Comparison of ENCODE assay signal across 14 mouse cellular contexts in the genomic region with DNA sequence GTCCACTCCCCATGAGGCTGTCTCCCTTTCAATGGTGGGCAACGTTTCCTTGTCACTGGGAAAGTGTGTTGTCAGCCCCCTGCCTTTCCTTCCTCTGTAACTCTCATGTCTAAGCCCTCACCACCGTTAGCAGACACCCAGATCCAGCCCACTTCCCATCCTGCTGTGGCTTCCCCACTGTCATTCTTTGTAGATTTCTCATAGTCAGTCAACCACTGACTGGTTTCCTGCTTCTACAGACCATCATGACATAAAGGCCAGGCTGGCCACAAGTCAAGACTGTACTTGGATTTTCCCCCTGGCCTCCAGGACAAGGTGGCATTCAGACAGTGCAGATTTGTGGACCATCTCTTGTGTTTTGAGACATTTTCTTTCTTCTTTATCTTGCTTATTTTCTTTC. TPM values are rescaled to one million over a fixed set of nuclear protein-coding genes. Genes with fewer than 3 reads are reported as not detected.
"Had no signal": no experiment of that assay in that cellular context is flagged by ENCODE, and none has a peak within 500 bp of the region (broad histone marks: within the 10 kb centered on the region; RNA-seq: fewer than 3 reads in every experiment).

No protein-coding gene starts in this region.

- H3K27me3 ChIP-seq: limb, embryonic 12.5 days; liver, embryonic 13.5 days; lung, embryonic 15.5 days; neural tube, embryonic 12.5 days had no signal

- DNase-seq: kidney, postnatal 36 days; liver; liver, embryonic 13.5 days; liver, postnatal 0 days; lung, postnatal 14 days; midbrain, embryonic 14.5 days; right cerebral cortex, postnatal 4 days; thymus, postnatal 4 days had no signal

- H3K4me3 ChIP-seq: limb, embryonic 12.5 days; liver, embryonic 13.5 days; lung, embryonic 15.5 days; midbrain, embryonic 10.5 days; neural tube, embryonic 12.5 days had no signal

- H3K36me3 ChIP-seq: limb, embryonic 12.5 days; liver, embryonic 13.5 days; lung, embryonic 15.5 days; midbrain, embryonic 10.5 days; neural tube, embryonic 12.5 days had no signal

- ATAC-seq: liver, postnatal 0 days had no signal

RNA-seq across cellular contexts. Expression of a gene that starts 47.7 kb away (rescaled TPM):
- total RNA-seq: neutrophil, adult 5-6 weeks had no signal
- polyA plus RNA-seq: macrophage had no signal
